Mouse (Mus musculus): ENCODE results near the gene Fam84b. TPM values are rescaled to one million over a fixed set of nuclear protein-coding genes. Genes with fewer than 3 reads are reported as not detected.
"Not testable (repeated sequence)": the region's sequence is repeated elsewhere in the genome, so short reads cannot be mapped to it uniquely, and the experiment has no call there.

Gene Fam84b
- 3.3 to 7.5 TPM (median 6.1 TPM) in 3 replicates for total RNA-seq (2017)

- no peak for ATAC-seq (replicated peaks; ENCODE audit: insufficient number of reproducible peaks, low FRiP score, low TSS enrichment, poor library complexity, severe bottlenecking)
Observed at GRCm38 (mm10) chr15:60853231-60853999, at the start of gene Fam84b. Gene Fam84b, minus strand, starts transcription at chr15:60853778.

DNA sequence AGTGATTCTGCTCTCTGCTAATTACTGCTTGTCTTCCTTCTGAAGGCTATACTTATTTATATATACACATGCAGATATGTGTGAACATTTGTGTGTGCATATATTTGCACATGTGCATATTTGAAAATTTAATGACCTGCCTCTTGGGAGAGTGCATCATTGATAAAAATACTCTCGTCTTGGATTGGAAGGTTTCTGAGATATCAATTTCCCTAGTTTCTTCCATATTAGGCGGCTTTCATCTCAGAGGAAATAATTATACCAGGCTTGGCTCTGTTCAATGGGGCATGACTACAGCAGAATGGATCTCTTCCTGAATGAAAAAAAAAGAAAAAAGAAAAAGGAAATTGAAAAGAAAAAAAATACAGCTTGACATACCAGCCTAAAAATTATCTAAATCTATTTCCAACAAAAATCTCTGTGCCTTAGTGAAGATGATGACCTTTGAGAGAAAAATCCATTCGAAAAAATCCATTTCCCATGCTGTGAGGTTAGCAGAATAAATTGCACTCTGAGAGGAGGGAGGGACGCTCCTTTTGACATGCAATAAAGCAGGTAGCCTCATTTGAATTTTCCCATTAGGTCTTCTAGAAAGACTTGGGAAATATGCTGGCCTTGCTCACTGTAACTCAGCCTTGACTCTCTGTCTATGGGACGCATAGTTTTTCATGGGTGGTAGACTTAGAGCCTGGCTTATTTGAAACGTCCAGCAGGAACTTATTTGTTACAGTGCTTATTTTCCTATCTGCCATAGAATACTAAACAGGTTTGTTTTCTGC, 44.8 kb upstream of the Fam84b start:
- no peak for ATAC-seq (replicated peaks; ENCODE audit: insufficient number of reproducible peaks, low FRiP score, low TSS enrichment, poor library complexity, severe bottlenecking)

GRCm38 (mm10) chr15:60896040-60896439, 42.5 kb upstream of the Fam84b start:
- no peak for ATAC-seq (replicated peaks; ENCODE audit: insufficient number of reproducible peaks, low FRiP score, low TSS enrichment, poor library complexity, severe bottlenecking)

DNA sequence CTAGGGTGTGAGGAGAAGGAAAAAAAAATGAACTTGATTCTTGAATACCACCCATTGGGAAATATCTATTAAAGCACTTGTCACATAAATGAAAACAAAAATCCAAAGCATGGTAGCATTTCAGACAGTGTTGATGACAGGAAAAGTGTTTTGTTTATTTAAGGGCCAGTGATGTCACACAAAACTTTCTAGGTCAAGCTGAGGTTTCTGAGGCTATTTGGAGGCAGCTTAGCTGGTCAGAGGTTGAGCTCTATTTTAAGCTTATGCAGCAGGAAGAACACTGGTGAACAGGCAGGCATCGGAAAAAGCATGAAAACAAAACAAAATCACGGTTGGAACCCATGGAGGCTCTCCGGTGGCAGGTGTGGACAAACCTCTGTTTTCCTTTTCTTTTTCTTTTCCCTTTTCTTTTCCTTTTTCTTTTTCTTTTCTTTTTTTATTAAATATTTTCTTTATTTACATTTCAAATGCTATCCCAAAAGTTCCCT, 39.4 kb upstream of the Fam84b start:
- ATAC-seq (replicated peaks; ENCODE audit: insufficient number of reproducible peaks, low FRiP score, low TSS enrichment, poor library complexity, severe bottlenecking), result no peak

DNA sequence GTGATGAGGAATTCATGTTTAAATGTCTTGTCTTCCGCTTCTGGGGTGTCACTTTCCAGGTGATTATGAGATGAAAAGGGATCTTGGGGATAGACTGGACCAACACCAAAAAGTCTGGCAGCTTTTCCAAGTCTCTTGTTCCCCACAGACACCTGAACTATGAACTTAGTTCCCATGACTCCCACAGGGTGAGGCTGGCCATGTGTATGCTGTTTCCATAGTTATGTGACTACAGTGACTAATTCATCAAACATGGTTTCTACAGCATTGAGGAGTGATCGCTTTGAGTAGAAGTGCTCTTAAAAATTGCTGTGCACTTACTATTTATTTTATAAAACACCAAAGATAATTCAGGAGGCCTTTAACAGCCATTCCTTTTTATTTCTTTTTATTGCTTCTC, 35.1 kb upstream of the Fam84b start:
- no peak for ATAC-seq (replicated peaks; ENCODE audit: insufficient number of reproducible peaks, low FRiP score, low TSS enrichment, poor library complexity, severe bottlenecking)

- no peak for ATAC-seq (replicated peaks; ENCODE audit: insufficient number of reproducible peaks, low FRiP score, low TSS enrichment, poor library complexity, severe bottlenecking)
Observed at GRCm38 (mm10) chr15:60875721-60876120, 22.1 kb upstream of the Fam84b start.

- ATAC-seq (replicated peaks; ENCODE audit: insufficient number of reproducible peaks, low FRiP score, low TSS enrichment, poor library complexity, severe bottlenecking), result no peak
Observed at GRCm38 (mm10) chr15:60862417-60862816, 8.8 kb upstream of the Fam84b start.

- ATAC-seq (replicated peaks; ENCODE audit: insufficient number of reproducible peaks, low FRiP score, low TSS enrichment, poor library complexity, severe bottlenecking), result peak; percentile 57; the same call in 1 of the 2 replicates
Observed at GRCm38 (mm10) chr15:60855112-60855511, 1.5 kb upstream of the Fam84b start.

GRCm38 (mm10) chr15:60854151-60854550, 573 bp upstream of the Fam84b start:
- 0 out of 2 replicates have a peak, but pooled peaks have one; percentile 13 for ATAC-seq (replicated peaks; ENCODE audit: insufficient number of reproducible peaks, low FRiP score, low TSS enrichment, poor library complexity, severe bottlenecking)

GRCm38 (mm10) chr15:60848630-60849029, 4.9 kb downstream of the Fam84b start:
- no peak for ATAC-seq (replicated peaks; ENCODE audit: insufficient number of reproducible peaks, low FRiP score, low TSS enrichment, poor library complexity, severe bottlenecking)

GRCm38 (mm10) chr15:60846291-60846690, 7.3 kb downstream of the Fam84b start:
- ATAC-seq (replicated peaks; ENCODE audit: insufficient number of reproducible peaks, low FRiP score, low TSS enrichment, poor library complexity, severe bottlenecking), result no peak

DNA sequence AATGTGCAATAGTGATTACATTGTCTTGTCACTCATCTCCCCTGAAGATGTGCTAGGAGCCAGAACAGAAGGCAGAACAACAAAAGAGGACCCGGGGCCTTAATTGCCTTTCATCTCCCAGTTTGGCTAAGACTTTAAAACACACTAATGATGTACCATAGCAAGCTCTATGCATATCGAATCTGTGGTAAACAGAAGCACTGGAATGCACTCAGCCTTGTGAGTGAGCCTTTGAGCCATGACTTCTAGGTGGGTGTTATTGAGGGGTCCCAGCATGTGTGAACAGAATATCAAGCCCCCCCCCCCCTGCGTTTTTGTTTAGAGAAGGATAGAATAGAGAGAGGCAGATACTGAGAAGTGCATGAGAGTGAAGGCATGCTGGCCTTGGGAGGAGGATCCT, 7.7 kb downstream of the Fam84b start:
- no peak for ATAC-seq (replicated peaks; ENCODE audit: insufficient number of reproducible peaks, low FRiP score, low TSS enrichment, poor library complexity, severe bottlenecking)

GRCm38 (mm10) chr15:60841785-60842184, 11.8 kb downstream of the Fam84b start:
- ATAC-seq (replicated peaks; ENCODE audit: insufficient number of reproducible peaks, low FRiP score, low TSS enrichment, poor library complexity, severe bottlenecking), result no peak

- ATAC-seq (replicated peaks; ENCODE audit: insufficient number of reproducible peaks, low FRiP score, low TSS enrichment, poor library complexity, severe bottlenecking), result not testable (repeated sequence)
Observed at GRCm38 (mm10) chr15:60841312-60841711, 12.3 kb downstream of the Fam84b start.

- ATAC-seq (replicated peaks; ENCODE audit: insufficient number of reproducible peaks, low FRiP score, low TSS enrichment, poor library complexity, severe bottlenecking), result no peak
Observed at GRCm38 (mm10) chr15:60840296-60840670, 13.3 kb downstream of the Fam84b start.

GRCm38 (mm10) chr15:60839539-60840295, 13.9 kb downstream of the Fam84b start:
- no peak for ATAC-seq (replicated peaks; ENCODE audit: insufficient number of reproducible peaks, low FRiP score, low TSS enrichment, poor library complexity, severe bottlenecking)

- no peak for ATAC-seq (replicated peaks; ENCODE audit: insufficient number of reproducible peaks, low FRiP score, low TSS enrichment, poor library complexity, severe bottlenecking)
Observed at GRCm38 (mm10) chr15:60838135-60838534, 15.4 kb downstream of the Fam84b start.

DNA sequence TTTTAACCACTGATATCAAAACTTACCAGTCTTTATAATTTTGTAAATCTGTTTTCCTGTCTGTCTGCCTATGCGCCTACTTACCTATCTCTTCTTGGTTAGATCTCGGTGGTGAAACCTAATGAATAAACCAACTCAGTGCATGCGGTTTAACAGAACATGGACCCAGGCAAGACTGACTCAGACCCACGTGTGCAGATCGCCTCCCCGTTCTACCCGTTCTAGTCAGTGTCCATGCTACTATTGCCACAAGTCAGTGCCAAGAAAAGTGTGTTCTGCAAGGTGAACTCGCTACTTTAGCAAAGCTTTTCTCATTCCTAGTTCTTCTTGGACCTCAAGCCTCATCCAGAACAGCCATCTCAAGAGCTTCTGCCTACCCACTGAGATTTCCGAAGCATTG, 15.9 kb downstream of the Fam84b start:
- ATAC-seq (replicated peaks; ENCODE audit: insufficient number of reproducible peaks, low FRiP score, low TSS enrichment, poor library complexity, severe bottlenecking), result no peak

DNA sequence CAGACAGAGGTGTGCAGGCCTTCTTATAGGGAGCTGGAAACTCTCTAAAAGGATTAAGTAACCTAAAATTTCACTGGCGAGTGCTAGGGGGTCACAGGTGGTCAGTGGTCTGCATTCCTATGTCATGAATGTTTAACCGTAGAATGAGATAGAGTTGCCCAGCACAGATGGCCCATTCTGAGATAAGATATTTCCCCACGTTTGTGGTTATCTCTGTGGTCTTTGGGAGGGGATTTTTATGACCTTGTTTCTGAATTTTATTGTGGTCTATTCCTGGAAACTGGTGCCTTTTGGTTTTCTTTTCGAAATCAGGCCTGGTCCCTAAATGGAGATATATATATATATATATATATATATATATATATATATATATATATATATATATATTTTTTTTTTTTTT, 17.3 kb downstream of the Fam84b start:
- no peak for ATAC-seq (replicated peaks; ENCODE audit: insufficient number of reproducible peaks, low FRiP score, low TSS enrichment, poor library complexity, severe bottlenecking)
